Mouse (Mus musculus) kidney, postnatal 0 days (tissue): ENCODE results near the gene Dbp. TPM values are rescaled to one million over a fixed set of nuclear protein-coding genes. Genes with fewer than 3 reads are reported as not detected.
A peak's percentile ranks its signal among the peaks of the same experiment; 100 is the strongest.

ENCODE experiments used
- ATAC-seq: fragments of 200-750 bp; cut with Nextera tagmentation; replicated peaks from 2 replicates; pipeline ENCODE4 v1.8.0; 2017; ENCODE audit warnings: low read depth, moderate number of reproducible peaks, moderate TSS enrichment, moderate library complexity; ENCODE audit not compliant: low FRiP score
- DNase-seq: peaks from one replicate; pipeline ENCODE4 v3.0.0-alpha.2; 2016; ENCODE audit warnings: low spot score
- H3K27ac ChIP-seq: fragments of 300-500 bp; sonication (generic); 2 replicates; pipeline ENCODE4 v1.5.1; 2014; ENCODE audit warnings: mild to moderate bottlenecking
- H3K27me3 ChIP-seq: fragments of 300-500 bp; sonication (generic); 2 replicates; pipeline ENCODE4 v1.6.1; 2014; ENCODE audit warnings: low read length, mixed read lengths; ENCODE audit not compliant: insufficient read depth
- H3K36me3 ChIP-seq: fragments of 300-500 bp; sonication (generic); 2 replicates; pipeline ENCODE4 v1.6.1; 2014; ENCODE audit warnings: low read length, mixed read lengths; ENCODE audit not compliant: insufficient read depth
- H3K4me1 ChIP-seq: fragments of 300-500 bp; sonication (generic); replicated peaks from 2 replicates; pipeline ENCODE4 v1.6.1; 2014; ENCODE audit warnings: antibody characterized with exemption, low read length, mixed read lengths; ENCODE audit not compliant: insufficient read depth
- H3K4me2 ChIP-seq: fragments of 300-500 bp; sonication (generic); 2 replicates; pipeline ENCODE4 v1.6.1; 2014; ENCODE audit warnings: mild to moderate bottlenecking, low read length, moderate library complexity, mixed read lengths
- H3K4me3 ChIP-seq: fragments of 300-500 bp; sonication (generic); replicated peaks from 2 replicates; pipeline ENCODE4 v1.5.1; 2014; ENCODE audit warnings: low read depth, low read length
- H3K9ac ChIP-seq: fragments of 300-500 bp; sonication (generic); 2 replicates; pipeline ENCODE4 v1.6.1; 2014; ENCODE audit warnings: low read depth, low read length
- H3K9me3 ChIP-seq: fragments of 300-500 bp; sonication (generic); replicated peaks from 2 replicates; pipeline ENCODE4 v1.6.1; 2016; ENCODE audit warnings: low read length, inconsistent platforms, mixed read lengths
- CTCF ChIP-seq: IDR thresholded peaks from 2 replicates; pipeline ENCODE4 v1.5.1; 2016; ENCODE audit warnings: antibody characterized with exemption, low read depth, mild to moderate bottlenecking, moderate library complexity
- WGBS: fragments of 180-500 bp; shearing (Covaris S2); extraction: QIAGEN DNeasy Blood & Tissue Kit; methylation state at CpG from one replicate; pipeline ENCODE4 v1.1.7; 2014; 5-methylcytosine and 5-hydroxymethylcytosine counted together
- polyA plus RNA-seq: library from polyadenylated mRNA; unstranded; fragments of >200 nt; fragmentation: Nextera tagmentation; extraction: Ambion mirVana; gene quantifications from 2 replicates; pipeline ENCODE4 v1.2.1, GENCODE M21; 2015

Dbp gene
- polyA plus RNA-seq, 1 experiment from 2014 or later: 8.4 TPM

DNA sequence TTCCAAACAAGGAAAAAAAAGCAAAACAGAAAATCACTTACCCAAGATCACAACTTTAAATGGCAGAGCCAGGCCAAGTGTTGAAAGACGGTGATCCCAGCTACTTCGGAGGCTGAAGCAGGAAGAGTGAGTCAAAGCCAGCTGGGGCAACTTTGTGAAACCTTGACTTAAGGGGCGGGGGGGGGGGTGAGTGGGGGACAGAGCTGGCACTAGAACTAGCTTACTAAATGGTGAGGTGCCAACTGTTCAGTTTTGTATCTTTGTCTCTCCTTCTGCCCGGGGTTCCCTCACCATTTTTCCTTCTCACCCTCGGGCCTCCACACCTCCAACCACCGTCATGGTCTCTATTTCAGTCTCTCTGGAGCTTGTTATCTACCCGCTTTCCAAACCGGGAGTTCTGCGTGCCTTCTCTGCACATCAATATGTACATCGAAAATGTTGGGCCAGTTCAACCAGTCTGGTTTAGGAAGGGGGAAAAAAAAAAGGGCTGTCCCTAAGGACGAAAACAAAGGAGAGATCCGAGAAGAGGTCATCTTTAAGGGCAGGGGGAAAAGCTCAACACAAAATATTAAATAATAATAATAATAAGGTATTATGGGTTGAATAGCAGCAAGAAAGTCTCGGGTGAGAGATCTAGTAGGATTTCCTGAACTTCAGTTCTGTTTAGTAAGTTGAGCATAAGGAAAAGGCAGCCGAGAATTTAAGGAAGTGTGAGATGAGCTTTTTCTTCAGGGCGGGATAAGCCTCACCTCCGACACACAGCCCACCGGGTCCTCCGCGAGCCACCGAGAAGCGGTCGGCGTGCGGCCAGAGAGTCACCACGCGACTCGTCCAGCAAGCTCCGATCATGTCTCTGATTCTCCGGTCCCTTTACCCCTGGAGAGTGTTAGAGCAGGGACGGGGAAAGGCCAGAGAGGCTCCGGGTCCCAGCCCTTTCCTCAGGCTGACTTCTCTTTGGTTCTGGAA lies 12.3 kb downstream of the Dbp start:
- H3K36me3 ChIP-seq: peaks cover 34% of the 10 kb centered on the region
- H3K9ac ChIP-seq: peak overlapping the region; percentile 77
- no peak; the same call in 1 of the 2 replicates for ATAC-seq
- H3K4me3 ChIP-seq: peak overlapping the region; percentile 88
- peak overlapping the region; percentile 91 for H3K27ac ChIP-seq
- no peak for TF ChIP-seq CTCF
- DNase-seq: no peak
- WGBS: 9% methylated on average over 31 of the region's 31 CpGs
- no peaks in the 10 kb centered on the region for H3K9me3 ChIP-seq
- H3K27me3 ChIP-seq: no peaks in the 10 kb centered on the region
- H3K4me1 ChIP-seq: peaks cover 20% of the 10 kb centered on the region
- H3K4me2 ChIP-seq: peak overlapping the region; percentile 70

DNA sequence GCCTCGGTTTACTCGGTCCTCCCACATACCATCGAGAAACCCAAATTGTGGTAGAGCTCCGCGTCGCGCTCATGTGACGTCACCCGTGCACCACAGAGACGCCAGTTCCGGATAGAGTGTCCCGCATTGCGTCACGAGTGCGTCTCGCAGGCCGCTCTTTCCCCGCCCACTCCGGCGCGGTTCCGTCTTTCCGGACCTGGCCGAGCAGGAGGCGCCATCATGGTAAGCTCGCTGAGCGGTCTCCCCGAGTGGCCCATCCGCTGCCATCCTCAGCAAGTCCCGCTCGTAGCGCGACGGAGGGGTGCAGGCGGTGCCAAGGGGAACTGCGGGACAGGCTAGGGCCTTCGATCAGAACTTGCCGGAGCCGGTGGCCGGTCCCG lies 13.0 kb downstream of the Dbp start, which contains the start of gene Sphk2:
Sphk2 (minus strand) TSS at position 85 of the 380 bp plus-strand sequence.
- H3K36me3 ChIP-seq: peaks cover 27% of the 10 kb centered on the region
- peak within 1 kb of the TSS; percentile 88 for H3K4me3 ChIP-seq
- peak within 1 kb of the TSS; percentile 90 for H3K9ac ChIP-seq
- peak within 1 kb of the TSS; percentile 86 for H3K4me2 ChIP-seq
- peaks cover 20% of the 10 kb centered on the region for H3K4me1 ChIP-seq
- TF ChIP-seq CTCF: no peak
- DNase-seq: peak; percentile 98
- no peaks in the 10 kb centered on the region for H3K27me3 ChIP-seq
- peak; percentile 67 for ATAC-seq
- H3K27ac ChIP-seq: peak within 1 kb of the TSS; percentile 91
- under 1% methylated on average over 41 of the region's 41 CpGs for WGBS
- H3K9me3 ChIP-seq: no peaks in the 10 kb centered on the region

DNA sequence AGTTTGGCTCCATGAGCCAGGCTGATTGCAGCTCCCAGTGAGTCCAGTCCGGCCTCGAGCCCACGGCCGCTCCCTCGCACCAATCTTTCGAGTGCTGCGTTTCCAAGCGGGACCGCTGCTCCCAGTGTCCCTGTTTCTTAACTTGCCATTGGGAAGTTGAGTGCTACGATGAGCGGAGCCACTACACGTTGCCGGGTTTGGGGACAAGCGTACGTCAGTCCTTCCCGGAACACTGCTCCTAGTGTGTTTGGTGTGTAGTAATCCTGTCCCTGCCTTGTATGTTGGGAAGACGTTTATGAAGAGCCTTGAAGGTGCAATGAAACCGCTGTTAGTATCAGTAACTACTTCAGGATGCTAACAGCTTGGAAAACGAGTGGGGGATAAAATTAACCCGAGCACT lies 13.4 kb downstream of the Dbp start:
- under 1% methylated on average over 20 of the region's 20 CpGs for WGBS
- TF ChIP-seq CTCF: no peak
- H3K27ac ChIP-seq: peak overlapping the region; percentile 91
- peak overlapping the region; percentile 86 for H3K4me2 ChIP-seq
- H3K9me3 ChIP-seq: no peaks in the 10 kb centered on the region
- H3K9ac ChIP-seq: peak overlapping the region; percentile 90
- peaks cover 20% of the 10 kb centered on the region for H3K4me1 ChIP-seq
- H3K27me3 ChIP-seq: no peaks in the 10 kb centered on the region
- H3K36me3 ChIP-seq: peaks cover 23% of the 10 kb centered on the region
- H3K4me3 ChIP-seq: peak overlapping the region; percentile 88
- ATAC-seq: no peak
- DNase-seq: peak; percentile 56

DNA sequence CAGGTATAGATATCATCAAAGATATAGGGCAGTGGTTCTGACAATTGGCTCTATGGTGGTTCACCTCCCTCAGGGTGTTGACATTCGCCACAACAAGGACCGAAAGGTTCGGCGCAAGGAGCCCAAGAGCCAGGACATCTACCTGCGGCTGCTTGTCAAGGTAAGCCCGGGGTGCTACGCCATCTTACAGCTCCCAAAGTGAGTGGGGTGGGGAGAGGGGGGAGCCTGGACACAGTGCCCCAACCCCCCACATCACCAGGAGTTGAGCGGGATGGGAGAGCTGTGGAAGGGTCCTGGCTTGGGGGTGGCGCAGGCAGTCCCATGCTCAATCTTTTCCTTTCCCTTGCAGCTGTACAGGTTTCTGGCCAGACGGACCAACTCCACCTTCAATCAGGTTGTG lies 14.3 kb downstream of the Dbp start:
- Histone ChIP-seq H3K4me2 (peak overlapping the region; percentile 86), H3K36me3 (peaks cover 21% of the 10 kb centered on the region; the same call in 1 of the 2 replicates), H3K9ac (peak overlapping the region; percentile 90), H3K4me3 (peak overlapping the region; percentile 88), H3K27me3 (no peaks in the 10 kb centered on the region), H3K27ac (peak overlapping the region; percentile 91; the same call in 1 of the 2 replicates), H3K9me3 (no peaks in the 10 kb centered on the region), H3K4me1 (peaks cover 20% of the 10 kb centered on the region)
- WGBS: 77% methylated on average over 10 of the region's 10 CpGs
- DNase-seq (no peak), ATAC-seq (no peak)
- TF ChIP-seq CTCF: no peak

DNA sequence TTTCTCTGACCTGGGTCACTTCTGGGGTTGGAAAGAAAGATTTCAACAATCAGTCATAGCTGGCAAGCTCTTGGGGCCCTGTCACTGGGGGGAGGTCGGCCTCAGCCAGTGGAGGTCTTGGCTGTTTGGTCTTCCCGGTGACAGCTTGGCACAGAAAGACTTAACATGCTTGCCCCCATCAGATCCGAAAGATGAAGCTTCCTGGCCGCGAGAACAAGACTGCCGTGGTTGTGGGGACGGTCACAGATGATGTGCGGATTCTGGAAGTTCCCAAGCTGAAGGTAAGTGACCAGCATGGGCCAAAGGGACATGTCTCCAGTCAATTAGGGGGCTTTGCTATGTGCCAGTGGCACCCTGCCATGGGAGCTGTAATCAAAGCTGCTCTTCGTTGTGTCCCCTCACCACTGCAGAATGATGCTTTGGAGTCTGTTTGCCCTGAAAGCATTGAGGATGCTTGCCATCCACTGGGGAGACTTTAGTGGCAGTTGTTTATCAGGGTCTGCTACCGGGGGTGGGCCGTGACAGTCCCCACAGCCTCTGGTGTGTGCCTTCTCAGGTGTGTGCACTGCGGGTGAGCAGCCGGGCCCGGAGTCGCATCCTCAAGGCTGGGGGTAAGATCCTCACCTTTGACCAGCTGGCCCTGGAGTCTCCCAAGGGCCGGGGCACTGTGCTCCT lies 15.0 kb downstream of the Dbp start:
- 87% methylated on average over 15 of the region's 16 CpGs for WGBS
- Histone ChIP-seq H3K4me3 (no peak overlapping the region), H3K4me1 (peaks cover 20% of the 10 kb centered on the region), H3K27me3 (no peaks in the 10 kb centered on the region), H3K36me3 (peaks cover 28% of the 10 kb centered on the region; the same call in 1 of the 2 replicates), H3K27ac (no peak overlapping the region), H3K4me2 (peak overlapping the region; percentile 86), H3K9me3 (no peaks in the 10 kb centered on the region), H3K9ac (peak overlapping the region; percentile 90; the same call in 1 of the 2 replicates)
- ATAC-seq (no peak), DNase-seq (no peak)
- TF ChIP-seq CTCF: no peak
